Mouse (Mus musculus) stomach, postnatal 0 days (tissue): Measurements from ENCODE around the gene Oxa1l.

ENCODE experiments used
- CTCF ChIP-seq: IDR thresholded peaks from 2 replicates; pipeline ENCODE4 v1.5.1; 2016; ENCODE audit warnings: antibody characterized with exemption, low read depth, mild to moderate bottlenecking, moderate library complexity
- EP300 ChIP-seq: optimal IDR thresholded peaks from 2 replicates; pipeline ENCODE3; 2016; ENCODE audit warnings: antibody characterized with exemption

- no peak for TF ChIP-seq CTCF
- TF ChIP-seq EP300 = no peak
These were observed 31.4 kb upstream of the Oxa1l start for GRCm38 (mm10) chr14:54329201-54329600.
